Mouse (Mus musculus) G1E (cell line): ENCODE measurements around the gene Mthfd1.

Experiments used
- CTCF ChIP-seq: IDR thresholded peaks from 2 replicates; pipeline ENCODE4 v1.5.1; 2012; ENCODE audit warnings: low read depth, low read length, inconsistent platforms, mixed read lengths
- GATA1 ChIP-seq: IDR thresholded peaks from 2 replicates; pipeline ENCODE4 v1.6.1; 2012; ENCODE audit warnings: borderline replicate concordance, low read length, inconsistent platforms, mixed read lengths

DNA sequence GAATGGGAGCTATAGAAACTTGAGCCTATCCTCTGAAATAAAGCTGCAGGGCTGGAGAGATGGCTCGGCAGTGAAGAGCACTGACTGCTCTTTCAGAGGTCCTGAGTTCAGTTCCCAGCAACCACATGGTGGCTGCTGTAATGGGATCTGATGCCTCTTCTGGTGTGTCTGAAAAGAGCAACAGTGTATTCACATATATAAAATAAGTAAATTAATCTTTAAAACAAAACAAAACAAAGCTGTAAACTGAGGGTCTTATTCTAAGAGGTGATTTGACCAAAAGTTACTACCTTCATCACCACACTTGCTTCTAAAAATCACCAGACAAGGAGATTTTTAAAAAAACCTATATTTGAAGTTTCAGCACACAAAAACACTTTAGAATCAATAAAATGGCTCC lies 105.8 kb downstream of the Mthfd1 start:
- TF ChIP-seq CTCF (no peak), GATA1 (no peak)
